Mouse (Mus musculus) megakaryocyte, embryonic 14.5 days (primary cell): ENCODE measurements at regions not wholly inside any gene's neighbourhood (a gene's known extent, or its start where the extent isn't known, plus 50 kb on each side); places are given as distances from the start of the nearest gene placed in this dataset.

Experiments used
- H3K27me3 ChIP-seq: replicated peaks from 2 replicates; pipeline ENCODE3; 2012; ENCODE audit warnings: inconsistent platforms
- H3K36me3 ChIP-seq: replicated peaks from 2 replicates; pipeline ENCODE3; 2012; ENCODE audit warnings: low read length, inconsistent platforms, mixed read lengths
- H3K4me1 ChIP-seq: 2 replicates; pipeline ENCODE4 v1.6.1; 2012; ENCODE audit warnings: inconsistent platforms
- H3K4me3 ChIP-seq: replicated peaks from 2 replicates; pipeline ENCODE3; 2012; ENCODE audit warnings: moderate library complexity, mild to moderate bottlenecking, inconsistent platforms
- H3K9me3 ChIP-seq: 2 replicates; pipeline ENCODE4 v1.6.1; 2012; ENCODE audit warnings: inconsistent platforms
- FLI1 ChIP-seq: IDR thresholded peaks from 2 replicates; pipeline ENCODE4 v1.6.1; 2012; ENCODE audit warnings: low read length, inconsistent platforms, mixed read lengths
- GATA1 ChIP-seq: IDR thresholded peaks from 3 replicates; pipeline ENCODE4 v1.6.1; 2012; ENCODE audit warnings: mixed read lengths, low read length, inconsistent platforms, borderline replicate concordance

GRCm38 (mm10) chr13:71507956-71508401 lies 455.5 kb downstream of the Irx1 start:
- Histone ChIP-seq H3K36me3 (no peaks in the 10 kb centered on the region), H3K27me3 (no peaks in the 10 kb centered on the region), H3K9me3 (peaks cover 27% of the 10 kb centered on the region), H3K4me3 (no peak overlapping the region), H3K4me1 (no peaks in the 10 kb centered on the region)
- TF ChIP-seq GATA1 (no peak), FLI1 (no peak)

- Histone ChIP-seq H3K9me3 (peaks cover 30% of the 10 kb centered on the region), H3K36me3 (no peaks in the 10 kb centered on the region), H3K27me3 (no peaks in the 10 kb centered on the region), H3K4me3 (no peak overlapping the region), H3K4me1 (no peaks in the 10 kb centered on the region)
- TF ChIP-seq FLI1, result no peak
- TF ChIP-seq GATA1, result no peak
These were observed 456.0 kb downstream of the Irx1 start for GRCm38 (mm10) chr13:71507421-71507931.

GRCm38 (mm10) chr13:71506777-71507176 lies 456.7 kb downstream of the Irx1 start:
- peaks cover 28% of the 10 kb centered on the region; the same call in 1 of the 2 replicates for H3K9me3 ChIP-seq
- no peaks in the 10 kb centered on the region for H3K36me3 ChIP-seq
- H3K27me3 ChIP-seq, result no peaks in the 10 kb centered on the region
- no peak for TF ChIP-seq GATA1
- TF ChIP-seq FLI1, result no peak
- no peaks in the 10 kb centered on the region for H3K4me1 ChIP-seq
- H3K4me3 ChIP-seq, result no peak overlapping the region

GRCm38 (mm10) chr13:71489773-71490172 lies 473.8 kb downstream of the Irx1 start:
- Histone ChIP-seq H3K36me3 (no peaks in the 10 kb centered on the region), H3K9me3 (no peaks in the 10 kb centered on the region), H3K4me3 (no peak overlapping the region), H3K4me1 (no peaks in the 10 kb centered on the region), H3K27me3 (no peaks in the 10 kb centered on the region)
- no peak for TF ChIP-seq FLI1
- no peak for TF ChIP-seq GATA1

- TF ChIP-seq FLI1 (no peak), GATA1 (no peak)
- H3K4me1 ChIP-seq, result no peaks in the 10 kb centered on the region
- H3K36me3 ChIP-seq, result no peaks in the 10 kb centered on the region
- no peaks in the 10 kb centered on the region for H3K27me3 ChIP-seq
- H3K4me3 ChIP-seq, result no peak overlapping the region
- H3K9me3 ChIP-seq, result peaks cover 16% of the 10 kb centered on the region; the same call in 1 of the 2 replicates
These were observed 482.3 kb downstream of the Irx1 start for GRCm38 (mm10) chr13:71481205-71481604.

GRCm38 (mm10) chr13:71461552-71461951 lies 502.0 kb downstream of the Irx1 start:
- TF ChIP-seq GATA1 (no peak), FLI1 (no peak)
- H3K36me3 ChIP-seq, result no peaks in the 10 kb centered on the region
- H3K27me3 ChIP-seq, result no peaks in the 10 kb centered on the region
- no peak overlapping the region for H3K4me3 ChIP-seq
- H3K4me1 ChIP-seq, result 0 out of 2 replicates have a peak, but pooled peaks cover 4% of the 10 kb centered on the region
- H3K9me3 ChIP-seq, result peaks cover 14% of the 10 kb centered on the region; the same call in 1 of the 2 replicates

GRCm38 (mm10) chr13:71460607-71461006 lies 502.9 kb downstream of the Irx1 start:
- Histone ChIP-seq H3K9me3 (peaks cover 10% of the 10 kb centered on the region; the same call in 1 of the 2 replicates), H3K4me1 (0 out of 2 replicates have a peak, but pooled peaks cover 4% of the 10 kb centered on the region), H3K36me3 (no peaks in the 10 kb centered on the region), H3K27me3 (no peaks in the 10 kb centered on the region), H3K4me3 (no peak overlapping the region)
- TF ChIP-seq FLI1, result no peak
- TF ChIP-seq GATA1, result no peak

- no peak for TF ChIP-seq FLI1
- TF ChIP-seq GATA1, result no peak
- Histone ChIP-seq H3K4me3 (no peak overlapping the region), H3K27me3 (no peaks in the 10 kb centered on the region)
These were observed 503.4 kb downstream of the Irx1 start for GRCm38 (mm10) chr13:71460097-71460496.

GRCm38 (mm10) chr13:71459022-71459536 lies 504.4 kb downstream of the Irx1 start:
- H3K4me1 ChIP-seq, result 0 out of 2 replicates have a peak, but pooled peaks cover 4% of the 10 kb centered on the region
- H3K36me3 ChIP-seq, result no peaks in the 10 kb centered on the region
- peaks cover under 1% of the 10 kb centered on the region; the same call in 1 of the 2 replicates for H3K9me3 ChIP-seq
- TF ChIP-seq FLI1 (no peak), GATA1 (no peak)
- no peaks in the 10 kb centered on the region for H3K27me3 ChIP-seq
- no peak overlapping the region for H3K4me3 ChIP-seq

More at GRCm38 (mm10) chr13:71460097-71460496, 503.4 kb downstream of the Irx1 start:
- Histone ChIP-seq H3K4me1 (0 out of 2 replicates have a peak, but pooled peaks cover 4% of the 10 kb centered on the region), H3K9me3 (peaks cover 6% of the 10 kb centered on the region; the same call in 1 of the 2 replicates), H3K36me3 (no peaks in the 10 kb centered on the region)
